Mouse (Mus musculus) C2C12 (cell line): ENCODE measurements around the gene Laptm5.

ENCODE experiments used
- CEBPB ChIP-seq: IDR thresholded peaks from one replicate; pipeline ENCODE4 v1.6.1; 2011; ENCODE audit warnings: low read depth, mild to moderate bottlenecking, control low read depth, moderate library complexity
- CTCF ChIP-seq: IDR thresholded peaks from one replicate; pipeline ENCODE4 v1.5.1; 2011; ENCODE audit not compliant: control insufficient read depth, insufficient read depth, insufficient read length
- FOSL1 ChIP-seq: IDR thresholded peaks from one replicate; pipeline ENCODE4 v1.8.0; 2011; ENCODE audit warnings: mild to moderate bottlenecking, low read length; ENCODE audit not compliant: poor library complexity, insufficient read depth, severe bottlenecking
- MAX ChIP-seq: IDR thresholded peaks from one replicate; pipeline ENCODE4 v1.6.1; 2011; ENCODE audit warnings: mild to moderate bottlenecking, control low read depth
- MYOD1 ChIP-seq: IDR thresholded peaks from one replicate; pipeline ENCODE4 v1.6.1; 2011; ENCODE audit warnings: low read depth; ENCODE audit not compliant: control insufficient read depth, insufficient read length
- MYOG ChIP-seq: IDR thresholded peaks from one replicate; pipeline ENCODE4 v1.6.1; 2011; ENCODE audit not compliant: control insufficient read depth, insufficient read length; ENCODE audit errors: extremely low read depth
- USF1 ChIP-seq: IDR thresholded peaks from one replicate; pipeline ENCODE4 v1.6.1; 2011; ENCODE audit warnings: low read depth, mild to moderate bottlenecking, control low read depth, moderate library complexity

DNA sequence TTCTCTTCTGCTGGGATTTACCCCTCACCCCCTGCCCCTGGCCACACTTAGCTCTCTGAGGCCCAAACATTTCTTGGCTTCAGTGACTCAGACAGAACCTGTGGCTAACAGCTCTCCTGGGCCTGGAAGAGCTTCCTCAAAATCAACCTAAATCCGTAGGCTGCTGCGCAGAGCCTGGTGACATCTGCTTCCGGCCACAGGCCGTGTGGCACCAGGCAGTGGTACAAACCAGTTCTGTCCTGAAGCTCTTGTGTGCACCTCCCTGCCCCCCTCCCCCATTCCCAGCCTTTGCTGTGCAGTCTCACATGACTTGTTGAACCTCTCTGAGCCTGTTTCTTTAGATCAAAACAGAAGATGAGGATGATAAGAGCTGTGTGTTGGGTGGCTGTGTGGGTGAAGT, 1.1 kb downstream of the Laptm5 start:
- TF ChIP-seq CTCF: no peak
- TF ChIP-seq USF1: no peak
- TF ChIP-seq MAX: no peak
- TF ChIP-seq CEBPB: no peak
- TF ChIP-seq MYOD1: no peak
- TF ChIP-seq FOSL1: no peak
- TF ChIP-seq MYOG: no peak
